Mouse (Mus musculus): ENCODE measurements around the gene Coa7. TPM values are rescaled to one million over a fixed set of nuclear protein-coding genes. Genes with fewer than 3 reads are reported as not detected.

The Coa7 gene
- polyA plus RNA-seq, 1 experiment from 2014 or later = 58.0 TPM

DNA sequence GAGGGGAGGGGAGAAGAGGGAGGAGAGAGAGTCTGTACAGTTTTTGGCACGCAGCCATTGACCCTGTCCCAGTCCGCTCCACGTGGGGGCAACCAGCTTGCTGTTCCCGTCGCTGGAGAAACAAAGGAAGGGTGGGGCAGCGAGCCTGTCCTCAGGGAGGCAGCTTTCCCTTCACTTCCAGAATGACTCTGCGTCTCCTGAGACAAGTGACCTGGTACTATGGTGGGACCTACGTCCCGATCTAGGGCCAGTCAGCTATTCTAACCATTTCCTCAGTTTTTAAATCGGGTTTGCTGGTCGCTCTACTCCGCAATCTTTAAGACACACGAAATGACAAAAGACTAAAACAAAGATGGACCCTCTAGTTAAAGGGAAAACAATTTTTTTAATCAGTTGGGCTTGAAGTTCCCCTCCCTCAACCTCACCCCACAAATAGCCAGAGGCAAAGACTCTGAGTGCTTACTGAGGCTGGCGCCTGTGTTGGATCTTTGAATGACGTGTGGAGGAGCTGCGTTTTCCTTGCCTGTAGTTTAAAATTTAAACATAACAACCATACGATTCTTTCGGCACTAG is 59.8 kb downstream of the Coa7 start:
- H3K36me3 ChIP-seq = no peaks in the 10 kb centered on the region
- peak overlapping the region; percentile 29 for H3K4me3 ChIP-seq
- peak overlapping the region; percentile 92 for H3K27ac ChIP-seq
- peaks cover 16% of the 10 kb centered on the region for H3K4me1 ChIP-seq
- peak overlapping the region; percentile 48 for H3K9ac ChIP-seq
- H3K4me2 ChIP-seq (replicated peaks) = peak overlapping the region; percentile 52
- under 1% methylated on average over 18 of the region's 18 CpGs for WGBS
- H3K27me3 ChIP-seq = peaks cover 5% of the 10 kb centered on the region; the same call in 1 of the 2 replicates
- no peaks in the 10 kb centered on the region for H3K9me3 ChIP-seq
- peak; percentile 84 for ATAC-seq (ENCODE audit: insufficient number of reproducible peaks, insufficient read depth, low FRiP score, low TSS enrichment)

DNA sequence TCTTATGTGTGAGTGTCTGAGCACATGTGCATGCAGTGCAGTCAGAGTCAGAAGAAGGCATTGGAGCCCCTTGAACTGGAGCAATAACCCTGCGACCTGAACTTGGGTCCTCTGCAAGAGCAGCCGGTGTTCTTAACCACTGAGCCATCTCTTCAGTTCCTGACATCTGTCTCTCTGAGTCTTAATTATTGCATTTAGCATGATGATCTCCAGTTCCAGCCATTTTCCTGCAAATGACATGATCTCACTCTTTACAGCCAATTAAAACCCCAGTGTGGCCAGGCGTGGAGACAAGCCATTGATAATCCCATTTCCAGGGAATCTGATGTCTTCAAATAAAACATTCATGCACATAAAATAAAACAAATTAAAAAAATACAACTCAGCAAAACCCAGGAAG is 60.8 kb downstream of the Coa7 start:
- Histone ChIP-seq H3K27me3 (peaks cover 5% of the 10 kb centered on the region; the same call in 1 of the 2 replicates), H3K4me2 (replicated peaks) (peak overlapping the region; percentile 52; the same call in 1 of the 2 replicates), H3K4me3 (no peak overlapping the region), H3K9me3 (no peaks in the 10 kb centered on the region), H3K27ac (peak overlapping the region; percentile 63; the same call in 1 of the 2 replicates), H3K4me1 (peaks cover 10% of the 10 kb centered on the region), H3K36me3 (no peaks in the 10 kb centered on the region), H3K9ac (no peak overlapping the region)
- ATAC-seq (ENCODE audit: insufficient number of reproducible peaks, insufficient read depth, low FRiP score, low TSS enrichment) = no peak
- 60% methylated on average over 3 of the region's 3 CpGs for WGBS

DNA sequence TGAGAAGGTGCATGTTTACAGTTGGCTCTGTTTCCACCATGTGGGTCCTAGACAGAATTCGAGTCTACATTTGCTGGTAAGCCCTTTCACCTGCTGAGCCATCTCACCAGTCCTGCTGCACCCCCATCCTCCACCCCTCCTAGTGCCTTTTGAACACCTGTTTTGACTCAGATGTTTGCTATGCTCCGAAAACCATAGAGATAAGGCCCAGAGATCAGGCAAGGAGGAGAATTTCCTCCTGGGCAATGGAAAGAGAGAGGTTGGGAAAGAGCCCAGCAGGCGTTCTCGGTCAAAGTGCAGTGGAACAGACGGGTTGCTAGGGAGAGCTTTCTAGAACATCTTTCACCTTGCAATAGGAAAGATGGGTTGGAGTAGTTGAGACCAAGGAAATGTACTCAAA is 63.2 kb downstream of the Coa7 start:
- Histone ChIP-seq H3K9ac (no peak overlapping the region), H3K9me3 (no peaks in the 10 kb centered on the region), H3K4me1 (peaks cover 10% of the 10 kb centered on the region), H3K27me3 (no peaks in the 10 kb centered on the region), H3K4me3 (no peak overlapping the region), H3K36me3 (no peaks in the 10 kb centered on the region), H3K27ac (0 out of 2 replicates have a peak overlapping the region, but pooled peaks have one; percentile 50), H3K4me2 (replicated peaks) (no peak overlapping the region)
- ATAC-seq (ENCODE audit: insufficient number of reproducible peaks, insufficient read depth, low FRiP score, low TSS enrichment) = no peak
- 72% methylated on average over 5 of the region's 5 CpGs for WGBS

Other genes with a start within 250 kb of the Coa7 start
- gene Podn, start 231.7 kb upstream of the Coa7 start, polyA plus RNA-seq (2016; fragmentation: Nextera tagmentation; extraction: Ambion mirVana) = 0.41 and 0.79 TPM in 2 replicates
- 156 and 162 TPM in 2 replicates for gene Scp2, start 183.1 kb upstream of the Coa7 start, polyA plus RNA-seq (2016; fragmentation: Nextera tagmentation; extraction: Ambion mirVana)
- 35.2 and 35.7 TPM in 2 replicates for gene Echdc2, start 162.7 kb upstream of the Coa7 start, polyA plus RNA-seq (2016; fragmentation: Nextera tagmentation; extraction: Ambion mirVana)
- gene Zyg11a, start 110.1 kb upstream of the Coa7 start, polyA plus RNA-seq (2016; fragmentation: Nextera tagmentation; extraction: Ambion mirVana) = 0.22 TPM in 1 of 2 replicates, not detected in the other
- 18.4 and 20.5 TPM in 2 replicates for gene Zyg11b, start 27.0 kb upstream of the Coa7 start, polyA plus RNA-seq (2016; fragmentation: Nextera tagmentation; extraction: Ambion mirVana)
- gene Shisal2a, start 55.2 kb downstream of the Coa7 start, polyA plus RNA-seq (2016; fragmentation: Nextera tagmentation; extraction: Ambion mirVana) = 13.3 and 14.4 TPM in 2 replicates
- 62.7 and 67.1 TPM in 2 replicates for gene Gpx7, start 78.8 kb downstream of the Coa7 start, polyA plus RNA-seq (2016; fragmentation: Nextera tagmentation; extraction: Ambion mirVana)
- 140 and 146 TPM in 2 replicates for gene Tut4, start 131.3 kb downstream of the Coa7 start, polyA plus RNA-seq (2016; fragmentation: Nextera tagmentation; extraction: Ambion mirVana)